Mouse (Mus musculus): ENCODE measurements at regions not wholly inside any gene's neighbourhood (a gene's known extent, or its start where the extent isn't known, plus 50 kb on each side); places are given as distances from the start of the nearest gene placed in this dataset.

- no peak for TF ChIP-seq GATA1 (IDR thresholded peaks at IDR 0.05; ENCODE audit: borderline replicate concordance, low read length)
- no peak for TF ChIP-seq TAL1 (conservative IDR thresholded peaks at IDR 0.05; ENCODE audit: low read depth, low read length)
- TF ChIP-seq CTCF (IDR thresholded peaks at IDR 0.05; ENCODE audit: low read depth, low read length): no peak
- no peak for TF ChIP-seq POLR2AphosphoS5 (IDR thresholded peaks at IDR 0.05; ENCODE audit: insufficient replicate concordance, low read depth, low read length)
These were observed 397.1 kb downstream of the H2al1j start for GRCm38 (mm10) chrX:11724718-11725117.

Measured in G1E (cell line).